Mouse (Mus musculus) mouse embryonic stem cell (cell line): ENCODE data around the gene Hlcs.

ENCODE experiments used
- in situ Hi-C, 2 experiments: fragments of 300-500 bp; cut with MboI; formaldehyde crosslinking; loops; 1 replicate in 1 of 2; 3 replicates in 1 of 2; pipeline ENCODE4 v1.14.3; 2019 to 2020; ENCODE audit warnings: low sequenced_read_pairs in 2 of 2, low pct_unique_long_range_greater_than_20kb in 1 of 2, mixed read lengths in 1 of 2; ENCODE audit not compliant: unreplicated experiment in 1 of 2

Gene Hlcs

GRCm38 (mm10) chr16:94094251-94095108 is 218.9 kb downstream of the Hlcs start:
- in situ Hi-C loops = loop anchor here in 1 of 2 experiments (5.0 to 25.0 kb wide), 2 partner anchors 168 to 233 kb away; partner anchors contain the start of gene Ripply3

- in situ Hi-C loops = loop anchor here in 1 of 2 experiments (5.0 to 25.0 kb wide), 2 partner anchors 169 to 234 kb away; partner anchors contain the start of gene Ripply3
Measured at GRCm38 (mm10) chr16:94093151-94093863, 220.1 kb downstream of the Hlcs start.

GRCm38 (mm10) chr16:94092511-94093150 is 220.7 kb downstream of the Hlcs start:
- in situ Hi-C loops = loop anchor here in 1 of 2 experiments (5.0 to 25.0 kb wide), 2 partner anchors 170 to 235 kb away; partner anchors contain the start of gene Ripply3

GRCm38 (mm10) chr16:94088819-94089692 is 224.3 kb downstream of the Hlcs start:
- in situ Hi-C loops = loop anchor here in 1 of 2 experiments (25.0 kb wide), 1 partner anchor 173 kb away; no protein-coding TSS in a partner anchor

GRCm38 (mm10) chr16:94088226-94088748 is 225.1 kb downstream of the Hlcs start:
- in situ Hi-C loops = loop anchor here in 1 of 2 experiments (25.0 kb wide), 1 partner anchor 174 kb away; no protein-coding TSS in a partner anchor

- in situ Hi-C loops = loop anchor here in 1 of 2 experiments (25.0 kb wide), 1 partner anchor 175 kb away; no protein-coding TSS in a partner anchor
Measured at GRCm38 (mm10) chr16:94087570-94088225, 225.7 kb downstream of the Hlcs start.

GRCm38 (mm10) chr16:94086701-94087569 is 226.4 kb downstream of the Hlcs start:
- in situ Hi-C loops = loop anchor here in 1 of 2 experiments (25.0 kb wide), 1 partner anchor 175 kb away; no protein-coding TSS in a partner anchor

- in situ Hi-C loops = loop anchor here in 1 of 2 experiments (25.0 kb wide), 1 partner anchor 177 kb away; no protein-coding TSS in a partner anchor
Measured at GRCm38 (mm10) chr16:94085603-94086285, 227.6 kb downstream of the Hlcs start.

- in situ Hi-C loops = loop anchor here in 1 of 2 experiments (25.0 kb wide), 1 partner anchor 177 kb away; no protein-coding TSS in a partner anchor
Measured at GRCm38 (mm10) chr16:94084711-94085602, 228.4 kb downstream of the Hlcs start, which contains the start of gene Sim2. Sim2 (plus strand) TSS chr16:94084931.

- in situ Hi-C loops = loop anchor here in 1 of 2 experiments (25.0 kb wide), 1 partner anchor 178 kb away; no protein-coding TSS in a partner anchor
Measured at GRCm38 (mm10) chr16:94083848-94084525, 229.4 kb downstream of the Hlcs start.

GRCm38 (mm10) chr16:94082960-94083847 is 230.2 kb downstream of the Hlcs start:
- in situ Hi-C loops = loop anchor here in 1 of 2 experiments (25.0 kb wide), 1 partner anchor 179 kb away; no protein-coding TSS in a partner anchor

GRCm38 (mm10) chr16:94081996-94082708 is 231.2 kb downstream of the Hlcs start:
- in situ Hi-C loops = loop anchor here in 1 of 2 experiments (25.0 kb wide), 1 partner anchor 180 kb away; no protein-coding TSS in a partner anchor
